In genomic region chr15:101397683-101398082, GRCm38 (mm10) we compare ENCODE assay signal across 38 mouse cellular contexts. TPM values are rescaled to one million over a fixed set of nuclear protein-coding genes. Genes with fewer than 3 reads are reported as not detected.
"Had no signal": no experiment of that assay in that cellular context is flagged by ENCODE, and none has a peak within 500 bp of the region (broad histone marks: within the 10 kb centered on the region; RNA-seq: fewer than 3 reads in every experiment).

No protein-coding gene starts in this region.

- H3K4me3 ChIP-seq: gastrocnemius, adult 2 months; heart, embryonic 10.5 days; heart, embryonic 12.5 days; hindbrain, embryonic 10.5 days; hindbrain, embryonic 12.5 days; kidney, embryonic 15.5 days; left cerebral cortex, adult 2 months; limb, embryonic 10.5 days; limb, embryonic 12.5 days; liver, embryonic 13.5 days; liver, embryonic 15.5 days had no signal

- H3K27ac ChIP-seq: gastrocnemius, adult 2 months; heart, embryonic 10.5 days; hindbrain, embryonic 10.5 days; hindbrain, embryonic 12.5 days; hindbrain, embryonic 14.5 days; kidney, embryonic 15.5 days; kidney, postnatal 0 days; left cerebral cortex, adult 2 months; limb, embryonic 12.5 days; liver, embryonic 13.5 days; liver, embryonic 15.5 days had no signal

- H3K36me3 ChIP-seq: heart, embryonic 10.5 days; heart, embryonic 12.5 days; hindbrain, embryonic 10.5 days; hindbrain, embryonic 12.5 days; kidney, embryonic 15.5 days; limb, embryonic 10.5 days; limb, embryonic 12.5 days; liver, embryonic 13.5 days; liver, embryonic 15.5 days had no signal

- ATAC-seq: hindbrain, embryonic 16.5 days; inflammation-experienced regulatory T-cells, adult 6 months; liver, postnatal 0 days had no signal

- H3K4me2 ChIP-seq: heart, embryonic 12.5 days; hindbrain, embryonic 12.5 days; hindbrain, embryonic 14.5 days; kidney, embryonic 15.5 days; limb, embryonic 12.5 days; liver, embryonic 11.5 days; liver, embryonic 13.5 days; liver, embryonic 15.5 days had no signal

- H3K4me1 ChIP-seq: hindbrain, embryonic 12.5 days; liver, embryonic 13.5 days; liver, embryonic 15.5 days had no signal

- H3K27me3 ChIP-seq: hindbrain, embryonic 12.5 days; kidney, embryonic 15.5 days; liver, embryonic 13.5 days; liver, embryonic 15.5 days had no signal

- H3K9me3 ChIP-seq: heart, embryonic 10.5 days; heart, embryonic 12.5 days; hindbrain, embryonic 10.5 days; hindbrain, embryonic 12.5 days; kidney, embryonic 15.5 days; limb, embryonic 10.5 days; limb, embryonic 12.5 days; liver, embryonic 13.5 days; liver, embryonic 15.5 days had no signal

- DNase-seq: gastrocnemius, postnatal 10 days; gastrocnemius, postnatal 25 days; kidney, postnatal 14 days; layer of hippocampus, adult 9-11 months; layer of hippocampus, postnatal 36 days; liver, embryonic 13.5 days; liver, postnatal 0 days had no signal

- H3K9ac ChIP-seq: heart, embryonic 12.5 days; hindbrain, embryonic 12.5 days; hindbrain, embryonic 14.5 days; kidney, embryonic 15.5 days; limb, embryonic 12.5 days; liver, embryonic 13.5 days; liver, embryonic 15.5 days; liver, postnatal 0 days had no signal

RNA-seq across cellular contexts. Expression of gene Krt7, which starts 13.2 kb away (rescaled TPM):
- total RNA-seq: gastrocnemius, adult 2 months; gastrocnemius, postnatal 25 days; layer of hippocampus, adult 18-20 months; layer of hippocampus, postnatal 14 days; layer of hippocampus, postnatal 36 days had no signal

RNA-seq across cellular contexts. Expression of gene Krt80, which starts 27.7 kb away (rescaled TPM):
- polyA plus RNA-seq: liver, embryonic 11.5 days had no signal

RNA-seq across cellular contexts. Expression of gene Krt87, which starts 40.9 kb away (rescaled TPM):
- total RNA-seq: gastrocnemius, adult 2 months; gastrocnemius, postnatal 25 days; granulocyte monocyte progenitor cell, adult 5-6 weeks; heart, adult 18-20 months; heart, adult 8-10 months; heart, postnatal 10 days; heart, postnatal 25 days; heart, postnatal 4 days had no signal
- polyA plus RNA-seq: heart, embryonic 10.5 days; heart, embryonic 12.5 days; heart, embryonic 14.5 days; kidney, adult 2 months; kidney, embryonic 15.5 days; limb, embryonic 10.5 days; liver, embryonic 11.5 days; liver, embryonic 13.5 days; liver, embryonic 15.5 days; liver, postnatal 0 days had no signal

RNA-seq across cellular contexts. Expression of gene Krt88, which starts 49.9 kb away (rescaled TPM):
- total RNA-seq: gastrocnemius, adult 2 months; gastrocnemius, postnatal 10 days; gastrocnemius, postnatal 25 days; gastrocnemius, postnatal 4 days; granulocyte monocyte progenitor cell, adult 5-6 weeks; heart, adult 18-20 months; heart, adult 8-10 months; heart, postnatal 10 days; heart, postnatal 25 days; heart, postnatal 4 days; layer of hippocampus, adult 18-20 months; layer of hippocampus, adult 8-10 months; layer of hippocampus, postnatal 14 days; layer of hippocampus, postnatal 36 days; left cerebral cortex, adult 2 months; left cerebral cortex, postnatal 14 days; left cerebral cortex, postnatal 36 days had no signal
- polyA plus RNA-seq: heart, embryonic 10.5 days; heart, embryonic 12.5 days; heart, embryonic 14.5 days; heart, embryonic 16.5 days; hindbrain, embryonic 10.5 days; hindbrain, embryonic 12.5 days; hindbrain, embryonic 14.5 days; hindbrain, embryonic 16.5 days; inflammation-experienced regulatory T-cells, adult 6 months; kidney, adult 2 months; limb, embryonic 10.5 days; limb, embryonic 12.5 days; limb, embryonic 14.5 days; liver, embryonic 11.5 days; liver, embryonic 13.5 days; liver, embryonic 15.5 days; liver, postnatal 0 days had no signal
